Mouse (Mus musculus) lung, embryonic 16.5 days (tissue): ENCODE data around the gene Rab11fip4. TPM values are rescaled to one million over a fixed set of nuclear protein-coding genes. Genes with fewer than 3 reads are reported as not detected.
A peak's percentile ranks its signal among the peaks of the same experiment; 100 is the strongest.

Experiments used
- ATAC-seq: fragments of 200-750 bp; cut with Nextera tagmentation; 2 replicates; pipeline ENCODE4 v1.8.0; 2017; ENCODE audit warnings: low read depth, mild to moderate bottlenecking, moderate library complexity
- H3K27ac ChIP-seq: fragments of 300-500 bp; sonication (generic); 2 replicates; pipeline ENCODE4 v1.5.1; 2014; ENCODE audit warnings: mild to moderate bottlenecking, control low read depth, low read length
- H3K27me3 ChIP-seq: fragments of 300-500 bp; sonication (generic); 2 replicates; pipeline ENCODE4 v1.6.1; 2014; ENCODE audit warnings: low read depth, low read length, mixed read lengths; ENCODE audit not compliant: control insufficient read depth, insufficient read depth
- H3K36me3 ChIP-seq: fragments of 300-500 bp; sonication (generic); 2 replicates; pipeline ENCODE4 v1.6.1; 2014; ENCODE audit warnings: low read length; ENCODE audit not compliant: control insufficient read depth, insufficient read depth
- H3K4me1 ChIP-seq: fragments of 300-500 bp; sonication (generic); replicated peaks from 2 replicates; pipeline ENCODE4 v1.6.1; 2014; ENCODE audit warnings: low read length, mixed read lengths; ENCODE audit not compliant: control insufficient read depth, insufficient read depth
- H3K4me2 ChIP-seq: fragments of 300-500 bp; sonication (generic); 2 replicates; pipeline ENCODE4 v1.6.1; 2014; ENCODE audit warnings: low read depth, low read length, control low read depth
- H3K4me3 ChIP-seq: fragments of 300-500 bp; sonication (generic); 2 replicates; pipeline ENCODE4 v1.5.1; 2014; ENCODE audit warnings: mild to moderate bottlenecking, low read length, control low read depth
- H3K9ac ChIP-seq: fragments of 300-500 bp; sonication (generic); 2 replicates; pipeline ENCODE4 v1.6.1; 2014; ENCODE audit warnings: low read length, control low read depth
- H3K9me3 ChIP-seq: fragments of 300-500 bp; sonication (generic); 2 replicates; pipeline ENCODE4 v1.6.1; 2016; ENCODE audit warnings: low read length; ENCODE audit not compliant: control insufficient read depth
- WGBS: fragments of 180-500 bp; shearing (Covaris S2); extraction: QIAGEN DNeasy Blood & Tissue Kit; methylation state at CpG from one replicate; pipeline ENCODE4 v1.1.7; 2014; 5-methylcytosine and 5-hydroxymethylcytosine counted together
- polyA plus RNA-seq: library from polyadenylated mRNA; unstranded; fragments of >200 nt; fragmentation: Nextera tagmentation; extraction: Ambion mirVana; gene quantifications from 2 replicates; pipeline ENCODE4 v1.2.1, GENCODE M21; 2015

Rab11fip4 gene
- polyA plus RNA-seq, 1 experiment from 2014 or later = 2.0 TPM

DNA sequence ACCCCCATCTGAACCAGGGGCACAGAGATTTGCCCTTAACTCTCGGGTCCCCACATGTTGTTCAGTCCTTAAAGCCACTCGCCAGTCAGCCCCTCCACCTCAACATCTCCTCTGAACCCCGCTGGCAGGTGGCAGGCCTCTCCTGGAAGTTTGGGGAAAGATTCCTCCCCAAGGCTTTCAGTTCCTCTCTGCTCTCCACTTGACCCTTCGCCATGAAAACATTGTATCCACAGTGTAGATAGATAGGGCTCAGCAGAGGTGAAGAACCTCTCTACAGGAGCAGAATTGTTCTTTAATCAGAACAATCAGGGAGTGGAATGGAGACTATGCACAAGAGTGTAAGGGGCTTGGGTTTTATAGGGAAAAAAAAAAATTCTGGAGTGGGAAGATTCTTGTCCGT is 66.0 kb downstream of the Rab11fip4 start:
- H3K4me2 ChIP-seq = no peak overlapping the region
- peaks cover 5% of the 10 kb centered on the region for H3K4me1 ChIP-seq
- H3K9ac ChIP-seq = no peak overlapping the region
- no peak overlapping the region for H3K4me3 ChIP-seq
- no peaks in the 10 kb centered on the region for H3K36me3 ChIP-seq
- ATAC-seq = no peak
- H3K9me3 ChIP-seq = no peaks in the 10 kb centered on the region
- no peaks in the 10 kb centered on the region; the same call in 1 of the 2 replicates for H3K27me3 ChIP-seq
- H3K27ac ChIP-seq = no peak overlapping the region
- WGBS = 60% methylated on average over 5 of the region's 5 CpGs

- Histone ChIP-seq H3K9ac (no peak overlapping the region), H3K4me1 (peaks cover 5% of the 10 kb centered on the region), H3K27me3 (no peaks in the 10 kb centered on the region; the same call in 1 of the 2 replicates), H3K36me3 (no peaks in the 10 kb centered on the region), H3K9me3 (no peaks in the 10 kb centered on the region), H3K4me3 (no peak overlapping the region), H3K4me2 (no peak overlapping the region), H3K27ac (no peak overlapping the region)
- 81% methylated on average over 10 of the region's 10 CpGs for WGBS
- no peak for ATAC-seq
These were observed 67.3 kb downstream of the Rab11fip4 start for GRCm38 (mm10) chr11:79658205-79658825.

DNA sequence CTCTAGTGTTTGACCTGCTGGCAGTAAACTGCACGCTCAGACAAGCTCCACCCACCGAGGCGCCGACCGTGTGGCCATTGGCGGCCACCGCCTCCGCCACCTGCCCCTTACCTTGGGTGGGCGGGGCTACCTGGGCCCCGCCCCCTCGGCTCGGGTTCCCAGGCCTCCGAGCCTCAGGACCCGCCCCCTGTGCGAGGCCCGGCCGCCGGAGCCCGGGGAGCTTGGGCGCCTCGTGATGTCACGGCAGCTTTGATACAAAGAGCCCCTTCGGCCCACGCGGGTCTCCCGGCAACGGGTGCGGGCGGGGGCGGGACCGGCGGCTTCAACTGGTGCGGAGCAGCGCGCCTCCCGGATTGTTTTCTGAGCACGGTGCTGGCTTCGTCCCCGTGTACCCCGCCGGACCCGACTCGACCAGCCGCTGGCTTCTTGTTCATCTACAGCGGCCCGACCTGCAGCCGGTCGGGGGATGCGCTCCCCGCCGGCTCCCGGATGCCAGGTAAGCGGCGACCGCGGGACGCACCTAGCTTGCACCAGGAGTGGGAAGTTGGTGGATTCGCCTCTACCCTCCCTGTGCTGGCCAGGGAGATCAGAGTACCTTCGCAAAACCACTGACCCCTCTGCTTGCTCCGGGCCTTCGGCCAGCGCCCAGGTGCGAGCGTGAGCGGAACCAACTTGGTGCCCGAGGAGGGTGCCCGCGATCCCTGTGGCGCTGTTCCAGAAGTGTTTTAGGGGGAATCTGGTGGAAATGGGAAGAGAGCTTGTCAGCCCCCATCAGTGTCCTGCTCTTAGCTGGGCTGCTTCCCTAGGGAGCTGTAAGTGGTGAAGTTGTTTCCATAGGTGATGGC is 69.6 kb downstream of the Rab11fip4 start:
- Histone ChIP-seq H3K9ac (peak overlapping the region; percentile 69), H3K4me1 (peaks cover 5% of the 10 kb centered on the region), H3K36me3 (no peaks in the 10 kb centered on the region), H3K27me3 (no peaks in the 10 kb centered on the region; the same call in 1 of the 2 replicates), H3K4me2 (peak overlapping the region; percentile 98), H3K9me3 (no peaks in the 10 kb centered on the region), H3K4me3 (peak overlapping the region; percentile 59), H3K27ac (no peak overlapping the region)
- under 1% methylated on average over 69 of the region's 69 CpGs for WGBS
- ATAC-seq = peak; percentile 93

GRCm38 (mm10) chr11:79661877-79662545 is 71.0 kb downstream of the Rab11fip4 start:
- Histone ChIP-seq H3K9me3 (no peaks in the 10 kb centered on the region), H3K27ac (no peak overlapping the region), H3K4me1 (peaks cover 5% of the 10 kb centered on the region), H3K27me3 (no peaks in the 10 kb centered on the region; the same call in 1 of the 2 replicates), H3K4me3 (no peak overlapping the region), H3K4me2 (no peak overlapping the region), H3K9ac (no peak overlapping the region), H3K36me3 (no peaks in the 10 kb centered on the region)
- 61% methylated on average over 6 of the region's 6 CpGs for WGBS
- ATAC-seq = no peak

DNA sequence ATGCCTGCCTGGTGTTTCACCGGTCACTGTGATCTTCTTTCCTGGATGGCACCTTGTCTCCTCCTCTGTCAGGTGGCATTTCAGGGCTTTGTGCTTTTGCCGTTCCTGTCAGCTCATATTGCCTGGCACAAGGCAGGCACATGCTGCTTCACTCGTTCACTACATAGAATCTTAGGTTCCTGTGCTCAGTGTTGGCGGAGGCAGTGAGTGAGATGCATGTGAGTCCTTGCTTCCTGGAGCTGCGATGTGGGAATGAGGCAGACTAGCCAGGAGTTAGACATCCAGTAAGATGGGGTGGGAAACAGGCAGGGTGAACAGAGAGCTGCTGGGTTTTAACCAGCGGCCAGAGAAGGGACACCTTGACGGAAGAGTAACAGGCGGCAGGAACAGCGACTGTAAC is 72.1 kb downstream of the Rab11fip4 start:
- H3K9me3 ChIP-seq = no peaks in the 10 kb centered on the region
- no peak for ATAC-seq
- no peaks in the 10 kb centered on the region; the same call in 1 of the 2 replicates for H3K27me3 ChIP-seq
- no peaks in the 10 kb centered on the region for H3K36me3 ChIP-seq
- H3K4me3 ChIP-seq = no peak overlapping the region
- 82% methylated on average over 9 of the region's 9 CpGs for whole genome bisulfite sequencing
- no peak overlapping the region for H3K4me2 ChIP-seq
- H3K27ac ChIP-seq = no peak overlapping the region
- peaks cover 5% of the 10 kb centered on the region for H3K4me1 ChIP-seq
- H3K9ac ChIP-seq = no peak overlapping the region

DNA sequence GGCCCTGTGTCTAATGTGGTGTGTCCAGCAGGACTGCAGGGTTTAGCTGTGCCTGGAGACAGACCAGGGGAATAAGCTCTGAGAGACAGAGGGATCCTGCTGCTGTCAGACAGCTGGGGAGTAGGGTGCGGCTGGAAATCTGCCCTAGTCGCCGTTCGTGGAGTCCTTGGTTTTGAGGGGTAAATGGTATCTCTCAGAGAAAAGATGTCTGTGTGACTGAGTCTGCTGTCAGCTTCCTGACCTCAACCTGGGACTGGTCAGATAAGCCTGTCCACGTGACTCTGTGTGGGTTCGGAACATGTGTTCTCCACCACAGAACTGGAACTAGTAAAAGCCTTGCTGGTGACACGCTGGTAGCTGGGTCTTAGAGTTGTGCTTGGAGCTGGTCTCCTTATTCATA is 72.6 kb downstream of the Rab11fip4 start:
- no peak overlapping the region for H3K4me2 ChIP-seq
- no peaks in the 10 kb centered on the region for H3K9me3 ChIP-seq
- 76% methylated on average over 7 of the region's 7 CpGs for WGBS
- no peaks in the 10 kb centered on the region; the same call in 1 of the 2 replicates for H3K27me3 ChIP-seq
- no peak for ATAC-seq
- H3K36me3 ChIP-seq = no peaks in the 10 kb centered on the region
- no peak overlapping the region for H3K9ac ChIP-seq
- no peak overlapping the region for H3K4me3 ChIP-seq
- peaks cover 5% of the 10 kb centered on the region for H3K4me1 ChIP-seq
- no peak overlapping the region for H3K27ac ChIP-seq

GRCm38 (mm10) chr11:79666544-79666943 is 75.5 kb downstream of the Rab11fip4 start:
- Histone ChIP-seq H3K36me3 (no peaks in the 10 kb centered on the region), H3K9ac (no peak overlapping the region), H3K27me3 (no peaks in the 10 kb centered on the region; the same call in 1 of the 2 replicates), H3K4me1 (no peaks in the 10 kb centered on the region; the same call in 1 of the 2 replicates), H3K4me2 (no peak overlapping the region), H3K9me3 (no peaks in the 10 kb centered on the region), H3K4me3 (no peak overlapping the region), H3K27ac (no peak overlapping the region)
- WGBS = 77% methylated on average over 8 of the region's 8 CpGs
- ATAC-seq = no peak

GRCm38 (mm10) chr11:79669210-79669609 is 78.2 kb downstream of the Rab11fip4 start:
- 72% methylated on average over 6 of the region's 6 CpGs for WGBS

GRCm38 (mm10) chr11:79669947-79670346 is 78.9 kb downstream of the Rab11fip4 start:
- H3K36me3 ChIP-seq = no peaks in the 10 kb centered on the region
- no peak overlapping the region for H3K9ac ChIP-seq
- H3K4me3 ChIP-seq = no peak overlapping the region
- H3K27me3 ChIP-seq = no peaks in the 10 kb centered on the region
- no peaks in the 10 kb centered on the region for H3K9me3 ChIP-seq
- no peak for ATAC-seq
- no peak overlapping the region for H3K4me2 ChIP-seq
- H3K27ac ChIP-seq = no peak overlapping the region
- peaks cover 4% of the 10 kb centered on the region; the same call in 1 of the 2 replicates for H3K4me1 ChIP-seq
- WGBS = 15% methylated on average over 3 of the region's 3 CpGs

More at GRCm38 (mm10) chr11:79669210-79669609, 78.2 kb downstream of the Rab11fip4 start:
- H3K27ac ChIP-seq = no peak overlapping the region
- H3K9ac ChIP-seq = no peak overlapping the region
- H3K4me2 ChIP-seq = no peak overlapping the region
- no peaks in the 10 kb centered on the region for H3K27me3 ChIP-seq
- H3K9me3 ChIP-seq = no peaks in the 10 kb centered on the region
- no peaks in the 10 kb centered on the region for H3K36me3 ChIP-seq
- H3K4me1 ChIP-seq = peaks cover 4% of the 10 kb centered on the region; the same call in 1 of the 2 replicates
- no peak for ATAC-seq
- no peak overlapping the region for H3K4me3 ChIP-seq
